Mouse (Mus musculus) CH12.LX (cell line): Measurements from ENCODE around the gene March7. TPM values are rescaled to one million over a fixed set of nuclear protein-coding genes. Genes with fewer than 3 reads are reported as not detected.

ENCODE experiments used
- DNase-seq: peaks from one replicate; pipeline ENCODE4 v3.0.0-alpha.2; 2013; ENCODE audit errors: extremely low read depth
- H3K27ac ChIP-seq: 2 replicates; pipeline ENCODE4 v1.5.1; 2012; ENCODE audit warnings: low read depth, mild to moderate bottlenecking, control low read depth, moderate library complexity; ENCODE audit not compliant: insufficient read depth
- H3K27me3 ChIP-seq: replicated peaks from 2 replicates; pipeline ENCODE3; 2012; ENCODE audit warnings: inconsistent platforms
- H3K36me3 ChIP-seq, 2 experiments: replicated peaks in 1 of 2; 2 replicates each; pipeline versions ENCODE3 to v1.6.1; 2012; ENCODE audit warnings: inconsistent platforms in 1 of 2, low read length in 1 of 2, mild to moderate bottlenecking in 1 of 2, mixed read lengths in 1 of 2, moderate library complexity in 1 of 2; ENCODE audit not compliant: control insufficient read depth in 1 of 2, insufficient read depth in 1 of 2
- H3K4me1 ChIP-seq, 2 experiments: 2 replicates each; pipeline ENCODE4 v1.6.1; 2012; ENCODE audit warnings: inconsistent platforms in 1 of 2, moderate library complexity in 1 of 2; ENCODE audit not compliant: insufficient read depth in 2 of 2, control insufficient read depth in 1 of 2
- H3K4me2 ChIP-seq: 2 replicates; pipeline ENCODE4 v1.6.1; 2012; ENCODE audit warnings: low read depth, mild to moderate bottlenecking, control low read depth; ENCODE audit not compliant: poor library complexity, insufficient read depth, severe bottlenecking
- H3K4me3 ChIP-seq, 3 experiments: fragments of 150-350 bp in 1 of 3; sonication (generic) in 1 of 3; replicated peaks in 1 of 3; 2 replicates each; pipeline versions ENCODE3 to v1.5.1; 2011 to 2012; ENCODE audit warnings: low read depth in 2 of 3, low read length in 2 of 3, mild to moderate bottlenecking in 2 of 3, moderate library complexity in 2 of 3, control low read depth in 1 of 3, improper control_type of control experiment in 1 of 3, inconsistent platforms in 1 of 3, mixed read lengths in 1 of 3; ENCODE audit not compliant: poor library complexity in 1 of 3
- H3K79me2 ChIP-seq: replicated peaks from 2 replicates; pipeline ENCODE4 v1.6.1; 2012; ENCODE audit warnings: mild to moderate bottlenecking, moderate library complexity; ENCODE audit not compliant: control insufficient read depth, poor library complexity, insufficient read depth, severe bottlenecking; ENCODE audit errors: extremely low read depth
- H3K9ac ChIP-seq: 2 replicates; pipeline ENCODE4 v1.6.1; 2012; ENCODE audit warnings: low read depth, mild to moderate bottlenecking, control low read depth, moderate library complexity; ENCODE audit not compliant: insufficient read depth
- H3K9me3 ChIP-seq: replicated peaks from 2 replicates; pipeline ENCODE3; 2012; ENCODE audit warnings: low read length, inconsistent platforms, mixed read lengths
- CHD2 ChIP-seq: IDR thresholded peaks from 2 replicates; pipeline ENCODE4 v1.6.1; 2011; ENCODE audit warnings: low read length, improper control_type of control experiment
- EP300 ChIP-seq: IDR thresholded peaks from 2 replicates; pipeline ENCODE4 v1.6.1; 2011; ENCODE audit warnings: low read length, improper control_type of control experiment
- IRF4 ChIP-seq: IDR thresholded peaks from 2 replicates; pipeline ENCODE4 v1.6.1; 2014; ENCODE audit warnings: low read depth, mild to moderate bottlenecking, inconsistent platforms, low read length, improper control_type of control experiment
- JUND ChIP-seq: conservative IDR thresholded peaks from 2 replicates; pipeline ENCODE4 v1.6.1; 2011; ENCODE audit warnings: low read depth, low read length, improper control_type of control experiment
- KAT2A ChIP-seq: IDR thresholded peaks from 2 replicates; pipeline ENCODE4 v1.6.1; 2012; ENCODE audit warnings: low read length, improper control_type of control experiment, inconsistent platforms; ENCODE audit not compliant: insufficient replicate concordance
- MAZ ChIP-seq: IDR thresholded peaks from 2 replicates; pipeline ENCODE4 v1.6.1; 2012; ENCODE audit warnings: low read depth, mild to moderate bottlenecking, inconsistent platforms, low read length, improper control_type of control experiment, moderate library complexity
- NRF1 ChIP-seq: IDR thresholded peaks from 2 replicates; pipeline ENCODE4 v1.6.1; 2014; ENCODE audit warnings: low read depth, mild to moderate bottlenecking, inconsistent platforms, low read length, improper control_type of control experiment, moderate library complexity
- PAX5 ChIP-seq: IDR thresholded peaks from 2 replicates; pipeline ENCODE4 v1.6.1; 2012; ENCODE audit warnings: low read length, inconsistent platforms, mixed read lengths
- UBTF ChIP-seq: IDR thresholded peaks from 2 replicates; pipeline ENCODE4 v1.6.1; 2012; ENCODE audit warnings: low read depth, mild to moderate bottlenecking, inconsistent platforms, low read length, improper control_type of control experiment, moderate library complexity
- ZKSCAN1 ChIP-seq: IDR thresholded peaks from 2 replicates; pipeline ENCODE4 v1.6.1; 2012; ENCODE audit warnings: low read depth, inconsistent platforms, low read length, improper control_type of control experiment, borderline replicate concordance
- ZMIZ1 ChIP-seq: IDR thresholded peaks from 2 replicates; pipeline ENCODE4 v1.6.1; 2012; ENCODE audit warnings: low read depth, mild to moderate bottlenecking, inconsistent platforms, low read length, improper control_type of control experiment
- dilution Hi-C: fragments of 300-500 bp; cut with MboI; formaldehyde crosslinking; loops from 2 replicates; pipeline ENCODE4 v1.14.3; 2020; ENCODE audit warnings: low sequenced_read_pairs; ENCODE audit not compliant: extremely low pct_unique_long_range_greater_than_20kb, extremely low pct_ligation_motif_present
- in situ Hi-C: fragments of 300-500 bp; cut with MboI; formaldehyde crosslinking; loops from 3 replicates; pipeline ENCODE4 v1.14.3; 2019; ENCODE audit warnings: low sequenced_read_pairs, low pct_ligation_motif_present, low pct_unique_long_range_greater_than_20kb, mixed read lengths
- polyA plus RNA-seq: library from polyadenylated mRNA; unstranded; fragments of >175 nt; gene quantifications from 2 replicates; pipeline ENCODE4 v1.2.1, GENCODE M21; 2012; ENCODE audit warnings: low read depth; ENCODE audit not compliant: insufficient read length
- total RNA-seq, 2 experiments: library from RNA; depleted of rRNA; stranded (reverse); fragments of 300-350 nt in 1 of 2; fragments of >200 nt in 1 of 2; gene quantifications; 2 replicates each; pipeline ENCODE4 v1.2.3; 2012 to 2014

The March7 gene
- total and polyA plus RNA-seq, 3 experiments: 44.5 to 121 (median 53.7) TPM

- no peak overlapping the region for H3K4me3 ChIP-seq
- no peaks in the 10 kb centered on the region for H3K79me2 ChIP-seq
- TF ChIP-seq UBTF (no peak), ZKSCAN1 (no peak), PAX5 (no peak), IRF4 (no peak), KAT2A (no peak), JUND (no peak), CHD2 (no peak), ZMIZ1 (no peak), NRF1 (no peak)
- H3K4me2 ChIP-seq: no peak overlapping the region
- DNase-seq: peak; percentile 17
- H3K4me1 ChIP-seq: peaks cover 0 to 4% of the 10 kb centered on the region in 2 experiments; a peak in 1 of 4 replicates
- no peaks in the 10 kb centered on the region for H3K27me3 ChIP-seq
- dilution Hi-C loops: no loop called here
- in situ Hi-C loops: no loop called here
- H3K36me3 ChIP-seq: peaks cover 35 to 42% of the 10 kb centered on the region in 2 experiments
- H3K9ac ChIP-seq: no peak overlapping the region
- H3K27ac ChIP-seq: no peak overlapping the region
- H3K9me3 ChIP-seq: no peaks in the 10 kb centered on the region
These were observed 88.6 kb downstream of the March7 start for GRCm38 (mm10) chr2:60298266-60298665.

GRCm38 (mm10) chr2:60299323-60299722, 89.6 kb downstream of the March7 start:
- peak; percentile 17 for DNase-seq
- 0 out of 2 replicates have a peak, but pooled peaks have one; percentile 11 for TF ChIP-seq EP300
- TF ChIP-seq MAZ: no peak
- TF ChIP-seq, all 38 proteins: peak for 1
- H3K4me1 ChIP-seq: peaks cover 0 to 4% of the 10 kb centered on the region in 2 experiments; a peak in 1 of 4 replicates
- no peak overlapping the region for H3K4me2 ChIP-seq
- H3K27me3 ChIP-seq: no peaks in the 10 kb centered on the region
- no peak overlapping the region for H3K9ac ChIP-seq
- no peaks in the 10 kb centered on the region for H3K79me2 ChIP-seq
- no peak overlapping the region for H3K4me3 ChIP-seq
- dilution Hi-C loops: no loop called here
- in situ Hi-C loops: no loop called here
- peaks cover 30 to 41% of the 10 kb centered on the region in 2 experiments for H3K36me3 ChIP-seq
- H3K27ac ChIP-seq: no peak overlapping the region
- H3K9me3 ChIP-seq: no peaks in the 10 kb centered on the region

Other genes starting within 250 kb of the March7 start
- 27.6 and 31.9 TPM in 2 replicates for gene Baz2b, start within 50 bp of the March7 start, total RNA-seq (2012; rRNA removed)
- 17.3 and 17.5 TPM in 2 replicates for gene Baz2b, start within 50 bp of the March7 start, total RNA-seq (2014; rRNA removed)
- gene Baz2b, start within 50 bp of the March7 start, polyA plus RNA-seq: 36.3 and 40.1 TPM in 2 replicates
- not detected in 2 replicates for gene Cd302, start 74.6 kb downstream of the March7 start, total RNA-seq (2012; rRNA removed)
- not detected in 2 replicates for gene Cd302, start 74.6 kb downstream of the March7 start, total RNA-seq (2014; rRNA removed)
- not detected in 2 replicates for gene Cd302, start 74.6 kb downstream of the March7 start, polyA plus RNA-seq
- gene Ly75, start 173.4 kb downstream of the March7 start, total RNA-seq (2012; rRNA removed): 18.8 and 32.2 TPM in 2 replicates
- gene Ly75, start 173.4 kb downstream of the March7 start, total RNA-seq (2014; rRNA removed): 13.8 and 14.5 TPM in 2 replicates
- gene Ly75, start 173.4 kb downstream of the March7 start, polyA plus RNA-seq: 10.1 and 10.6 TPM in 2 replicates